Mouse (Mus musculus) lung, postnatal 0 days (tissue): ENCODE results near the gene Babam1.

Experiments
- CTCF ChIP-seq: IDR thresholded peaks from 2 replicates; pipeline ENCODE4 v1.5.1; 2016; ENCODE audit warnings: antibody characterized with exemption, mild to moderate bottlenecking
- EP300 ChIP-seq: IDR thresholded peaks from 2 replicates; pipeline ENCODE4 v1.6.1; 2016; ENCODE audit warnings: antibody characterized with exemption, mild to moderate bottlenecking, control low read depth

DNA sequence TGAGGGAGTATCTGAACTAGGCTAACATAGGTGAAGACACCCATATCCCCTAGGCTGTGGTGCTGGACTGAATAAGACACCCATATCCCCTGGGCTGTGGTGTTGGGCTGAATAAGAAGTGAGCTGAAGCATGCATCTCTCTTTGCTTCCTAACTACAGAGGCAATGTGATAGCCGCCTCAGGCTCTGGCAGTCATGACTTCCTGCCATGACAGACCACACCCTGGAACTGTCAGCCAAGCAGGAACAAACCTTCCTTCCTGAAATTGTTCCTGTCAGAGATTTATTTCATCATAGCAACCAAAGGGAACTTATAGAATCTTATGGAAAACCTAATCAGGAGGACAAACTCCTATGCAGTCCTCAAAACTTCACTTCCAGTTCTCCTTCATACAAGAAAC lies 8.4 kb upstream of the Babam1 start:
- TF ChIP-seq CTCF (no peak), EP300 (peak; percentile 81)
